Mouse (Mus musculus): Measurements from ENCODE around the gene Onecut1.

DNA sequence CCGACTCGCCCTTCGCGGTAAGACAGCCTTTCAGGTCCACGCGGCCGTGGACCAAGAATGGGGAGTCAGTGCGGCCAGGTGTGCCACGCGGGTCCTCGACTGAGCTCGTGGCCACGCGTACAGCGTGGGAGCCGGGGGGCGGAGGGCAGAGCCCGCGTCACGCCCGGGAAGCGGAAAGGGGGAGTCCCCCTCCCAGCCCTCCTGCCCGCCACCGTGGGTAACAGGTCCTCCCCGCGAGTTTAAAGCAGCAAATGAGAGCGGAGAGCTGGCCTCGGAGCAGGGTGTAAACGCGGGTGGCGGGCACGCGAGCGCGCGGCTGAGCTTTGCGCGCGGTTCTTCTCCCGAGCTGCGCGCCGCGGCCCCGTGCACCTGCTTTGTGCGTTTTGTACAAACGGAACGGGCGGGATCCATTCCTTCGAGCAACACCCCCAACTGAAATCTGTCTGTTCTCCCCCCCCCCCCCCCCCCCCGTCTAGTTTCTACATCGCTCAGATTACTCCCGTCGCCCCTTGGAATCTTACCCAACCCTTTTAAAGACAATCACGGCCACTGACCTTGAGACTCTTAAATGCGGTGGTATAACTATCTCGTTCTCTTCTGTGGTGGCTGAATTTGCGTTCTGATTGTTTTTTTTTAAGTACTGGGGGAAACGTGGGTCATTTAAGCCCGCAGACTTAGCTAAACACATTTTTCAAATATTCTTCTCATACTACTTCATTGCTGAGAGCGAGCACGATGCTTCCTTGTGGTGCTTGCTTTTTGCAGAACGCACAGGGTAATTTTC is 12.3 kb upstream of the Onecut1 start:
- TF ChIP-seq CTCF (IDR thresholded peaks at IDR 0.05; ENCODE audit: extremely low read depth, insufficient read depth, low read length) (no peak), POLR2A (IDR thresholded peaks at IDR 0.05; ENCODE audit: extremely low read depth, insufficient read depth, low read length) (no peak)

Measured in cortical plate, adult 2 months (tissue).